Mouse (Mus musculus) kidney, postnatal 0 days (tissue): Measurements from ENCODE around the gene Twnk. TPM values are rescaled to one million over a fixed set of nuclear protein-coding genes. Genes with fewer than 3 reads are reported as not detected.
A peak's percentile ranks its signal among the peaks of the same experiment; 100 is the strongest.

ENCODE experiments used
- ATAC-seq: fragments of 200-750 bp; cut with Nextera tagmentation; replicated peaks from 2 replicates; pipeline ENCODE4 v1.8.0; 2017; ENCODE audit warnings: low read depth, moderate number of reproducible peaks, moderate TSS enrichment, moderate library complexity; ENCODE audit not compliant: low FRiP score
- DNase-seq: peaks from one replicate; pipeline ENCODE4 v3.0.0-alpha.2; 2016; ENCODE audit warnings: low spot score
- H3K27ac ChIP-seq: fragments of 300-500 bp; sonication (generic); 2 replicates; pipeline ENCODE4 v1.5.1; 2014; ENCODE audit warnings: mild to moderate bottlenecking
- H3K27me3 ChIP-seq: fragments of 300-500 bp; sonication (generic); 2 replicates; pipeline ENCODE4 v1.6.1; 2014; ENCODE audit warnings: low read length, mixed read lengths; ENCODE audit not compliant: insufficient read depth
- H3K36me3 ChIP-seq: fragments of 300-500 bp; sonication (generic); 2 replicates; pipeline ENCODE4 v1.6.1; 2014; ENCODE audit warnings: low read length, mixed read lengths; ENCODE audit not compliant: insufficient read depth
- H3K4me1 ChIP-seq: fragments of 300-500 bp; sonication (generic); replicated peaks from 2 replicates; pipeline ENCODE4 v1.6.1; 2014; ENCODE audit warnings: antibody characterized with exemption, low read length, mixed read lengths; ENCODE audit not compliant: insufficient read depth
- H3K4me2 ChIP-seq: fragments of 300-500 bp; sonication (generic); 2 replicates; pipeline ENCODE4 v1.6.1; 2014; ENCODE audit warnings: mild to moderate bottlenecking, low read length, moderate library complexity, mixed read lengths
- H3K4me3 ChIP-seq: fragments of 300-500 bp; sonication (generic); replicated peaks from 2 replicates; pipeline ENCODE4 v1.5.1; 2014; ENCODE audit warnings: low read depth, low read length
- H3K9ac ChIP-seq: fragments of 300-500 bp; sonication (generic); 2 replicates; pipeline ENCODE4 v1.6.1; 2014; ENCODE audit warnings: low read depth, low read length
- H3K9me3 ChIP-seq: fragments of 300-500 bp; sonication (generic); replicated peaks from 2 replicates; pipeline ENCODE4 v1.6.1; 2016; ENCODE audit warnings: low read length, inconsistent platforms, mixed read lengths
- CTCF ChIP-seq: IDR thresholded peaks from 2 replicates; pipeline ENCODE4 v1.5.1; 2016; ENCODE audit warnings: antibody characterized with exemption, low read depth, mild to moderate bottlenecking, moderate library complexity
- WGBS: fragments of 180-500 bp; shearing (Covaris S2); extraction: QIAGEN DNeasy Blood & Tissue Kit; methylation state at CpG from one replicate; pipeline ENCODE4 v1.1.7; 2014; 5-methylcytosine and 5-hydroxymethylcytosine counted together
- polyA plus RNA-seq: library from polyadenylated mRNA; unstranded; fragments of >200 nt; fragmentation: Nextera tagmentation; extraction: Ambion mirVana; gene quantifications from 2 replicates; pipeline ENCODE4 v1.2.1, GENCODE M21; 2015

The Twnk gene
- 15.7 and 19.4 TPM in 2 replicates for polyA plus RNA-seq

- peak; percentile 67 for DNase-seq
- no peak for TF ChIP-seq CTCF
- H3K36me3 ChIP-seq, result peaks cover 24% of the 10 kb centered on the region; the same call in 1 of the 2 replicates
- H3K4me3 ChIP-seq, result peak within 1 kb of the TSS; percentile 89
- no peaks in the 10 kb centered on the region for H3K9me3 ChIP-seq
- H3K9ac ChIP-seq, result peak within 1 kb of the TSS; percentile 85
- peak; percentile 12; the same call in 1 of the 2 replicates for ATAC-seq
- peak within 1 kb of the TSS; percentile 68 for H3K4me2 ChIP-seq
- H3K4me1 ChIP-seq, result peaks cover 9% of the 10 kb centered on the region
- H3K27me3 ChIP-seq, result no peaks in the 10 kb centered on the region
- H3K27ac ChIP-seq, result peak within 1 kb of the TSS; percentile 81
- WGBS, result 10% methylated on average over 16 of the region's 16 CpGs
Measured at GRCm38 (mm10) chr19:45005444-45005843, at the start of gene Twnk. TSS of gene Twnk (plus strand) at chr19:45005663.

DNA sequence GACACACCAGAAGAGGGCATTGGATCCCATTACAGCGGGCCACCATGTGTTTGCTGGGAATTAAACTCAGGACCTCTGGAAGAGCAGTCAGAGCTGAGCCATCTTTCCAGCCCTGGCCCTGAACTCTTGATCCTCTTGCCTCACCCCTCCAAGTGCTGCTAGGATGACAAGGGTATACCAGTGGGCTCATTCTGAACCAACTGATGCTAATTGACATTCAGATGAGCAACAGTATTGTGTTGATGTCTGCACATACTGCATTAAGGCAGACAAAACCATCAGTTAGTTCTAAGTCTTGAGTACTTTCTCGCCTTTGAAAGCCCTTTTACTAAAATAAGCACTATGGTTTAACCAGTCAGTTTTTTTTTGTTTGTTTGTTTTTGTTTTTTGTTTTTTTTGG is 45.8 kb upstream of the Twnk start:
- H3K36me3 ChIP-seq, result peaks cover 59% of the 10 kb centered on the region

DNA sequence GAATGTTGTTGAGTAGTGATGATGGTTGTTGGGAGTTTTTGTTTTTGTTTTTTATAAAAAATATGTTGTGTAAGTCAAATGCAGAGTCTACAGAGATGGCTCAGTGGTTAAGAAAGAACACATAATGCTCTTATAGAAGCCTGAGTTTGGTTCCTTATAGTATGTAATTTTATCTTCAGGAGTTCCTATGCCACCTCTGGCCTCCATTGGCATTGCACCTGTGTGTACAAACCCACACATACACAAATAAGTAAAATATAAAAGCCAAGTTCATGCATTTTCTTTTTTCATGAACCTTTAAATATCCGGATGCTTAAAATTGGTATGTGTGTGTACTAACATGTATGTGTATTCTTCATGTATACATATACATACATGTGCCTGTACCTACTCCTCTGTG is 39.5 kb upstream of the Twnk start:
- no peaks in the 10 kb centered on the region for H3K4me1 ChIP-seq
- no peaks in the 10 kb centered on the region for H3K9me3 ChIP-seq
- no peak overlapping the region for H3K9ac ChIP-seq
- no peak overlapping the region for H3K4me3 ChIP-seq
- DNase-seq, result no peak
- H3K27ac ChIP-seq, result no peak overlapping the region
- TF ChIP-seq CTCF, result 0 out of 2 replicates have a peak, but pooled peaks have one; percentile 6
- WGBS, result 95% methylated on average over 1 of the region's 1 CpGs
- H3K4me2 ChIP-seq, result no peak overlapping the region
- H3K36me3 ChIP-seq, result peaks cover 73% of the 10 kb centered on the region
- no peaks in the 10 kb centered on the region for H3K27me3 ChIP-seq
- no peak for ATAC-seq

More for the DNA sequence above, 45.8 kb upstream of the Twnk start:
- WGBS, result 95% methylated on average over 2 of the region's 2 CpGs
- no peaks in the 10 kb centered on the region for H3K9me3 ChIP-seq
- no peak for DNase-seq
- H3K9ac ChIP-seq, result no peak overlapping the region
- H3K4me2 ChIP-seq, result no peak overlapping the region
- TF ChIP-seq CTCF, result no peak
- no peaks in the 10 kb centered on the region for H3K27me3 ChIP-seq
- H3K27ac ChIP-seq, result no peak overlapping the region
- no peak for ATAC-seq
- H3K4me3 ChIP-seq, result no peak overlapping the region
- H3K4me1 ChIP-seq, result no peaks in the 10 kb centered on the region

DNA sequence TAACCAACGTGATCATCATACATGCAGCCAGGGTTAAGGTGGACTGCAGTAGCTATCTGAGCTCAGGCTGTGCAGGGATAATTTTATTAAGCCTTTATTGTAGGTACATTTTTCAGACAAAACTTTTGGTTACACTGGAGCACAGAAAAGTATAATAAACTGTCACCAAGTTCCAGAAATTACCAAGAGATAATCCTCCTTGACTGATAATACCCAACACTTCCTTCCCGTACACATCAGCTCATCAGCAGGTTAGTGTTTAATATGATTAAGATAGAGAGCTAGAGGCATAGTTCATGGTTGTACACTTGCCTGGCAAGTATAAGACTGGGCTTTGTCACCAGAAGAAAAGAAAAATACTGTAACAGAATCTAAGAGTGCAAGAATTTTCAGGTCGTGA is 37.1 kb upstream of the Twnk start:
- WGBS, result 83% methylated on average over 3 of the region's 3 CpGs
- Histone ChIP-seq H3K27me3 (no peaks in the 10 kb centered on the region), H3K4me2 (no peak overlapping the region), H3K4me1 (no peaks in the 10 kb centered on the region), H3K4me3 (no peak overlapping the region), H3K27ac (no peak overlapping the region), H3K9me3 (no peaks in the 10 kb centered on the region), H3K36me3 (peaks cover 75% of the 10 kb centered on the region), H3K9ac (no peak overlapping the region)
- no peak for TF ChIP-seq CTCF
- no peak for ATAC-seq
- no peak for DNase-seq

DNA sequence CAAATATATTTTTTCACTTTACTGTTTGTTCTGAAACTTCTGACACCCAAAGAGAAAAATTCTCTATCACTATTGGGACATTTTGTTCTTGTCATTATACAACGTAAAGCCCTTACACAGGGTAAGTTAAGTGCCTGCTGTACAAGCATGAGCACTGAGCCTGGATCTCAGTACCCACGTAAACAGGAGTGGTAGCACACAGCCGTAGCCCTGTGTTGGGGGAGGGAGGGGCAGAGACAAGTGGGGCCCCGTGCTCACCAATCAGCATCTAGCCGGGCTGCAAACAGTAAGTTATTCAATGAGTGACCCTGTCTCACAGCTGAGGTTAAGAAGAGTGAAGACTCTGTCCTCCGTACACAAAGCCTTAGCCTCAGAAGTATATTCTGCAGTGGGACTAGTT is 28.8 kb upstream of the Twnk start:
- ATAC-seq (no peak), DNase-seq (no peak)
- no peak overlapping the region for H3K27ac ChIP-seq
- no peak for TF ChIP-seq CTCF
- no peaks in the 10 kb centered on the region for H3K4me1 ChIP-seq
- no peaks in the 10 kb centered on the region for H3K9me3 ChIP-seq
- WGBS, result 83% methylated on average over 6 of the region's 6 CpGs
- H3K4me3 ChIP-seq, result no peak overlapping the region
- H3K27me3 ChIP-seq, result no peaks in the 10 kb centered on the region
- H3K4me2 ChIP-seq, result no peak overlapping the region
- H3K36me3 ChIP-seq, result peaks cover 83% of the 10 kb centered on the region
- H3K9ac ChIP-seq, result no peak overlapping the region

GRCm38 (mm10) chr19:44977148-44977547 is 28.3 kb upstream of the Twnk start:
- no peak overlapping the region for H3K9ac ChIP-seq
- no peak overlapping the region for H3K4me3 ChIP-seq
- WGBS, result 81% methylated on average over 6 of the region's 6 CpGs

DNA sequence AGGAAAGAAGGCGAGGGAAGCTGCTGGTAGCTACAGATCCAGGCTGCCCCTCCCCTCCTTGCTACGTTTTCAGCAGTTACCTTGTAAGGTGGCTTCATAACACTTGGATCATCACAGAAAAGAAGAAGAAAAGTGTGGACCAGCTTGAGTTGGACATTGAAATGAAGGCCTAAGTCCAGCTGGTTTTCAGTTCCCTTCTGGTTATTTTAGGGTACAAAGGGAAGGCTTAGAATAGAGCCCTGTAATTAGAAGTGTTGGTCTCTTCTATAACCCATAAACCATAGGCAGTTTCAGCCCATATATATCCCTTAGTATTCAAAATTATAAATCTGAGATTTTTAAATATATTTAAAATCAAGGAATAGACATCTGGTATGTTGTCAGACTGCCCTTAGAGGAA is 24.7 kb upstream of the Twnk start:
- H3K36me3 ChIP-seq, result peaks cover 44% of the 10 kb centered on the region
- H3K27me3 ChIP-seq, result no peaks in the 10 kb centered on the region
- no peak for ATAC-seq
- TF ChIP-seq CTCF, result no peak
- H3K9me3 ChIP-seq, result no peaks in the 10 kb centered on the region
- no peaks in the 10 kb centered on the region for H3K4me1 ChIP-seq
- H3K4me3 ChIP-seq, result no peak overlapping the region
- H3K27ac ChIP-seq, result no peak overlapping the region
- WGBS, result 85% methylated on average over 2 of the region's 2 CpGs
- no peak for DNase-seq
- no peak overlapping the region for H3K9ac ChIP-seq
- H3K4me2 ChIP-seq, result no peak overlapping the region

More at GRCm38 (mm10) chr19:44977148-44977547, 28.3 kb upstream of the Twnk start:
- no peaks in the 10 kb centered on the region for H3K27me3 ChIP-seq
- DNase-seq (no peak), ATAC-seq (no peak)
- peaks cover 81% of the 10 kb centered on the region for H3K36me3 ChIP-seq
- H3K27ac ChIP-seq, result no peak overlapping the region
- no peaks in the 10 kb centered on the region for H3K9me3 ChIP-seq
- H3K4me1 ChIP-seq, result no peaks in the 10 kb centered on the region
- TF ChIP-seq CTCF, result no peak
- H3K4me2 ChIP-seq, result no peak overlapping the region
